Mouse (Mus musculus): Measurements from ENCODE around the gene Fbxw11. TPM values are rescaled to one million over a fixed set of nuclear protein-coding genes. Genes with fewer than 3 reads are reported as not detected.
"Not testable (repeated sequence)": the region's sequence is repeated elsewhere in the genome, so short reads cannot be mapped to it uniquely, and the experiment has no call there.

Fbxw11 gene
- polyA plus RNA-seq, 1 experiment from 2014 or later = 111 TPM

GRCm38 (mm10) chr11:32682335-32683102 is 40.0 kb downstream of the Fbxw11 start:
- no peak overlapping the region for H3K4me3 ChIP-seq

GRCm38 (mm10) chr11:32684690-32685254 is 42.2 kb downstream of the Fbxw11 start:
- Histone ChIP-seq H3K4me1 (peaks cover 7% of the 10 kb centered on the region), H3K9me3 (replicated peaks) (no peaks in the 10 kb centered on the region), H3K4me2 (replicated peaks) (no peak overlapping the region), H3K27ac (no peak overlapping the region), H3K27me3 (no peaks in the 10 kb centered on the region), H3K9ac (no peak overlapping the region), H3K4me3 (no peak overlapping the region), H3K36me3 (no peaks in the 10 kb centered on the region)
- WGBS = 85% methylated on average over 3 of the region's 3 CpGs
- ATAC-seq (ENCODE audit: low FRiP score) = no peak

More at GRCm38 (mm10) chr11:32682335-32683102, 40.0 kb downstream of the Fbxw11 start:
- no peaks in the 10 kb centered on the region for H3K27me3 ChIP-seq
- H3K9me3 ChIP-seq (replicated peaks) = no peaks in the 10 kb centered on the region
- no peaks in the 10 kb centered on the region for H3K36me3 ChIP-seq
- no peak for ATAC-seq (ENCODE audit: low FRiP score)
- H3K4me1 ChIP-seq = peaks cover 8% of the 10 kb centered on the region
- H3K4me2 ChIP-seq (replicated peaks) = no peak overlapping the region
- WGBS = 84% methylated on average over 5 of the region's 5 CpGs
- H3K9ac ChIP-seq = no peak overlapping the region
- H3K27ac ChIP-seq = no peak overlapping the region

GRCm38 (mm10) chr11:32688245-32688855 is 45.8 kb downstream of the Fbxw11 start:
- Histone ChIP-seq H3K9ac (no peak overlapping the region), H3K4me3 (no peak overlapping the region), H3K27ac (no peak overlapping the region), H3K27me3 (no peaks in the 10 kb centered on the region), H3K36me3 (no peaks in the 10 kb centered on the region), H3K4me1 (peaks cover 3% of the 10 kb centered on the region; the same call in 1 of the 2 replicates), H3K9me3 (replicated peaks) (no peaks in the 10 kb centered on the region), H3K4me2 (replicated peaks) (no peak overlapping the region)
- no peak for ATAC-seq (ENCODE audit: low FRiP score)
- WGBS = 95% methylated on average over 2 of the region's 2 CpGs

GRCm38 (mm10) chr11:32689510-32689909 is 47.0 kb downstream of the Fbxw11 start:
- Histone ChIP-seq H3K9me3 (replicated peaks) (no peaks in the 10 kb centered on the region), H3K36me3 (no peaks in the 10 kb centered on the region), H3K27ac (no peak overlapping the region), H3K4me2 (replicated peaks) (no peak overlapping the region), H3K4me3 (no peak overlapping the region), H3K4me1 (peaks cover 6% of the 10 kb centered on the region; the same call in 1 of the 2 replicates), H3K27me3 (no peaks in the 10 kb centered on the region), H3K9ac (no peak overlapping the region)
- no peak for ATAC-seq (ENCODE audit: low FRiP score)
- 100% methylated on average over 1 of the region's 1 CpGs for WGBS

GRCm38 (mm10) chr11:32692834-32693233 is 50.3 kb downstream of the Fbxw11 start:
- Histone ChIP-seq H3K36me3 (no peaks in the 10 kb centered on the region), H3K4me2 (replicated peaks) (no peak overlapping the region), H3K27me3 (no peaks in the 10 kb centered on the region), H3K4me1 (peaks cover 9% of the 10 kb centered on the region; the same call in 1 of the 2 replicates), H3K9ac (no peak overlapping the region), H3K4me3 (no peak overlapping the region), H3K9me3 (replicated peaks) (no peaks in the 10 kb centered on the region), H3K27ac (no peak overlapping the region)
- WGBS = 91% methylated on average over 1 of the region's 1 CpGs
- ATAC-seq (ENCODE audit: low FRiP score) = no peak

GRCm38 (mm10) chr11:32693431-32694141 is 51.1 kb downstream of the Fbxw11 start:
- H3K36me3 ChIP-seq = no peaks in the 10 kb centered on the region
- peaks cover 14% of the 10 kb centered on the region; the same call in 1 of the 2 replicates for H3K4me1 ChIP-seq
- no peak overlapping the region for H3K4me2 ChIP-seq (replicated peaks)
- no peaks in the 10 kb centered on the region for H3K27me3 ChIP-seq
- ATAC-seq (ENCODE audit: low FRiP score) = no peak
- no peak overlapping the region for H3K27ac ChIP-seq
- H3K9me3 ChIP-seq (replicated peaks) = no peaks in the 10 kb centered on the region
- no peak overlapping the region for H3K9ac ChIP-seq
- no peak overlapping the region for H3K4me3 ChIP-seq
- WGBS = 72% methylated on average over 7 of the region's 7 CpGs

GRCm38 (mm10) chr11:32694322-32695003 is 51.9 kb downstream of the Fbxw11 start:
- H3K27me3 ChIP-seq; H3K9ac ChIP-seq; H3K36me3 ChIP-seq; H3K9me3 ChIP-seq (replicated peaks); H3K4me2 ChIP-seq (replicated peaks); ATAC-seq (ENCODE audit: low FRiP score); H3K4me3 ChIP-seq: not testable (repeated sequence)
- WGBS = 65% methylated on average over 9 of the region's 9 CpGs
- peaks cover 14% of the 10 kb centered on the region; the same call in 1 of the 2 replicates for H3K4me1 ChIP-seq
- H3K27ac ChIP-seq = 0 out of 2 replicates have a peak overlapping the region, but pooled peaks have one; percentile 52

GRCm38 (mm10) chr11:32696446-32697090 is 54.0 kb downstream of the Fbxw11 start:
- Histone ChIP-seq H3K4me2 (replicated peaks) (no peak overlapping the region), H3K4me3 (no peak overlapping the region), H3K9ac (no peak overlapping the region), H3K36me3 (no peaks in the 10 kb centered on the region), H3K9me3 (replicated peaks) (no peaks in the 10 kb centered on the region), H3K27ac (no peak overlapping the region), H3K4me1 (peaks cover 14% of the 10 kb centered on the region; the same call in 1 of the 2 replicates), H3K27me3 (no peaks in the 10 kb centered on the region)
- 52% methylated on average over 2 of the region's 2 CpGs for WGBS
- no peak for ATAC-seq (ENCODE audit: low FRiP score)

GRCm38 (mm10) chr11:32697695-32698094 is 55.2 kb downstream of the Fbxw11 start:
- H3K27me3 ChIP-seq = no peaks in the 10 kb centered on the region

GRCm38 (mm10) chr11:32699913-32700493 is 57.5 kb downstream of the Fbxw11 start:
- 88% methylated on average over 3 of the region's 3 CpGs for WGBS
- H3K4me2 ChIP-seq (replicated peaks) = no peak overlapping the region
- H3K4me3 ChIP-seq = no peak overlapping the region
- no peak overlapping the region for H3K27ac ChIP-seq
- no peak for ATAC-seq (ENCODE audit: low FRiP score)
- H3K36me3 ChIP-seq = no peaks in the 10 kb centered on the region
- H3K9me3 ChIP-seq (replicated peaks) = no peaks in the 10 kb centered on the region
- no peaks in the 10 kb centered on the region for H3K27me3 ChIP-seq
- H3K4me1 ChIP-seq = peaks cover 18% of the 10 kb centered on the region
- no peak overlapping the region for H3K9ac ChIP-seq

More at GRCm38 (mm10) chr11:32697695-32698094, 55.2 kb downstream of the Fbxw11 start:
- Histone ChIP-seq H3K27ac (no peak overlapping the region), H3K36me3 (no peaks in the 10 kb centered on the region), H3K4me3 (no peak overlapping the region), H3K9me3 (replicated peaks) (no peaks in the 10 kb centered on the region), H3K4me1 (peaks cover 19% of the 10 kb centered on the region), H3K4me2 (replicated peaks) (no peak overlapping the region), H3K9ac (no peak overlapping the region)
- no peak for ATAC-seq (ENCODE audit: low FRiP score)
- 68% methylated on average over 3 of the region's 3 CpGs for WGBS

GRCm38 (mm10) chr11:32701566-32701965 is 59.0 kb downstream of the Fbxw11 start:
- WGBS = 81% methylated on average over 3 of the region's 3 CpGs
- Histone ChIP-seq H3K27me3 (no peaks in the 10 kb centered on the region), H3K4me3 (no peak overlapping the region), H3K4me2 (replicated peaks) (no peak overlapping the region), H3K9me3 (replicated peaks) (no peaks in the 10 kb centered on the region), H3K4me1 (peaks cover 16% of the 10 kb centered on the region), H3K36me3 (no peaks in the 10 kb centered on the region), H3K9ac (no peak overlapping the region), H3K27ac (no peak overlapping the region)
- ATAC-seq (ENCODE audit: low FRiP score) = no peak

Data from hindbrain, embryonic 12.5 days (tissue).